Mouse (Mus musculus) ovary, postnatal 14 days (tissue): ENCODE measurements around the gene Gstm6.
"Not testable (repeated sequence)": the region's sequence is repeated elsewhere in the genome, so short reads cannot be mapped to it uniquely, and the experiment has no call there.

ENCODE experiments used
- DNase-seq: peaks from one replicate; pipeline ENCODE4 v3.0.0; 2022; ENCODE audit warnings: low spot score

Gstm6 gene

DNA sequence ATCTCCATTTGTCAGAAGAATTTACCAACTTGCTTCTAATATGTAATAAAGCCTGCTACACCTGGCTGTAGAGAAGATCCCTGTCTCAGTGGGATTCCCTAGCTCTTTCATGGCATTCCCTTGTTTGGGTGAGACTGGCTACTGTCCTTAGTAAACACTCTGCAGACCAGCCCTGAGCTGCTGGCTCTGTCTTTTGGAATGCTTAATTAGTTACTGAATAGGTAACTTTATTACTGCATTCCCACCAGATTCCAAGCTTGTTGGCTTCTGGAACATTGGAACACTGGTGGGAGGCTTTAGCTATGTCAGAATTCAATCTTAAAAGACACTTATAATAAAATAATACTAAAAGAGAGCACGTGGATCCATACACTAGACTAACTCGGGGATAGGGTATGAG is 54.3 kb downstream of the Gstm6 start:
- not testable (repeated sequence) for DNase-seq
